Mouse (Mus musculus) heart, adult 2 months (tissue): ENCODE measurements around the gene Heatr9.

Experiments used
- EP300 ChIP-seq: fragments of 200-500 bp; IDR thresholded peaks from 2 replicates; pipeline ENCODE4 v1.6.1; 2011; ENCODE audit warnings: low read depth, low read length, control low read depth; ENCODE audit not compliant: insufficient read depth
- POLR2A ChIP-seq: fragments of 200-500 bp; IDR thresholded peaks from 2 replicates; pipeline ENCODE4 v1.6.1; 2011; ENCODE audit warnings: mild to moderate bottlenecking, low read depth, low read length, control low read depth; ENCODE audit not compliant: insufficient read depth

DNA sequence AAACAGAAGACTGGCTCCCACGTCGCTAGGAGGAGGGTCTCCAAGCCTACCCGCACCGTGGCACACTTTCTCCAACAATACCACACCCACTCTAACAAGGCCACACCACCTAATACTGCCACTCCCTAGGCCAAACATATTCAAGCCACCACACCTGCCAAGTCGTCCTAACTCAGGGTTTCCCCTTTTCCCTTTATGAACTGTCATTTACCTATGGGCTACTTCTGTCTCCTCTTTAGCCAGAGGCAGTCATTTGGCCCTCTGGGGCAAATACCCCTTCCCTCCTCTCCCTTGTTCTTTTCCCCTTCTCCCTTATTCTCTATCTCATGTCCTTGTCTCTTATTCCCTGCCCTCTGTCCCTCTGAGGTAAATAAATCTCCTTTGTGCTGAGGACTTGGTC is 29.7 kb upstream of the Heatr9 start:
- TF ChIP-seq EP300, result no peak
- TF ChIP-seq POLR2A, result no peak
